Mouse (Mus musculus) stomach, embryonic 15.5 days (tissue): Measurements from ENCODE around the gene Gps2. TPM values are rescaled to one million over a fixed set of nuclear protein-coding genes. Genes with fewer than 3 reads are reported as not detected.
"Not testable (repeated sequence)": the region's sequence is repeated elsewhere in the genome, so short reads cannot be mapped to it uniquely, and the experiment has no call there.

Experiments used
- ATAC-seq: fragments of 200-750 bp; cut with Nextera tagmentation; 2 replicates; pipeline ENCODE4 v1.8.0; 2017; ENCODE audit warnings: low read depth, moderate number of reproducible peaks, moderate TSS enrichment; ENCODE audit not compliant: insufficient read depth, low FRiP score
- H3K27ac ChIP-seq: fragments of 300-500 bp; sonication (generic); 2 replicates; pipeline ENCODE4 v1.5.1; 2015; ENCODE audit warnings: mild to moderate bottlenecking, inconsistent platforms
- H3K27me3 ChIP-seq: fragments of 300-500 bp; sonication (generic); replicated peaks from 2 replicates; pipeline ENCODE4 v1.6.1; 2015; ENCODE audit warnings: inconsistent platforms
- H3K36me3 ChIP-seq: fragments of 300-500 bp; sonication (generic); 2 replicates; pipeline ENCODE4 v1.6.1; 2015; ENCODE audit warnings: inconsistent platforms
- H3K4me1 ChIP-seq: fragments of 300-500 bp; sonication (generic); 2 replicates; pipeline ENCODE4 v1.6.1; 2015; ENCODE audit warnings: inconsistent platforms
- H3K4me2 ChIP-seq: fragments of 300-500 bp; sonication (generic); 2 replicates; pipeline ENCODE4 v1.6.1; 2015; ENCODE audit warnings: mild to moderate bottlenecking, inconsistent platforms
- H3K4me3 ChIP-seq: fragments of 300-500 bp; sonication (generic); replicated peaks from 2 replicates; pipeline ENCODE4 v1.5.1; 2015; ENCODE audit warnings: inconsistent platforms
- H3K9ac ChIP-seq: fragments of 300-500 bp; sonication (generic); 2 replicates; pipeline ENCODE4 v1.6.1; 2015; ENCODE audit warnings: inconsistent platforms
- H3K9me3 ChIP-seq: fragments of 300-500 bp; sonication (generic); 2 replicates; pipeline ENCODE4 v1.6.1; 2016; ENCODE audit warnings: inconsistent platforms
- WGBS: fragments of 180-500 bp; shearing (Covaris S2); methylation state at CpG from one replicate; pipeline ENCODE4 v1.1.7; 2015; 5-methylcytosine and 5-hydroxymethylcytosine counted together
- polyA plus RNA-seq: library from polyadenylated mRNA; unstranded; fragments of >200 nt; fragmentation: Nextera tagmentation; extraction: Ambion mirVana; gene quantifications from 2 replicates; pipeline ENCODE4 v1.2.1, GENCODE M21; 2015

Gene Gps2
- polyA plus RNA-seq, 1 experiment from 2014 or later: 66.2 TPM

DNA sequence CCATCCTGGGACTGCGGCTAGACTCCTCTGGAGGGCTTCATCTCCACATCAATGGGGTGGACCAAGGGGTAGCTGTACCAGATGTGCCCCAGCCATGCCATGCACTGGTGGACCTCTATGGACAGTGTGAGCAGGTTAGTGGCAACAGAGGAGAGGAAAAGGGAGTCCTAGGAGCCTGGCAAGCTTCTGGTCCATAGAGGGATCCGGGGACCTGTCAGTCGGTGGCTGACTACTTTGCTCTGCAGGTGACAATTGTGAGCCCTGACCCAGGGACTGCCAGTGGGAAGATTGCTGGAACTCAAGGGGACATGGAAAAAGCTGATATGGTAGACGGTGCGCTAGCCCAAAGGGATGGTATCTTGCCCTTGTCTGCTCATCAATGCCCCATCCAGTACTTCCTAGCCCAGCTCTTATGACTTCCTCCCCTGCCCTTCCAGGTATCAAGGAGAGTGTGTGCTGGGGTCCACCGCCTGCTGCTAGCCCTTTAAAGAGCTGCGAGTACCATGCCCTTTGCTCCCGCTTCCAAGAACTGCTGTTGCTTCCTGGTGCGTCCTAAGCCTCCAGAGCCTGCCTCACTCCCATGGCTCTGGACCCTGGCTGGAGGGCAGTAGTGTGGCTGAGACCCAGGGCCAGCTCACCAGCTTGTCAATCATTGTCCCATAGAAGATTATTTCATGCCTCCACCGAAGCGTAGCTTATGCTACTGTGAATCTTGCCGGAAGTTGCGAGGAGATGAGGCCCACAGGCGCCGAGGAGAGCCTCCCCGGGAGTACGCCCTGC lies 2.7 kb upstream of the Gps2 start:
- no peak overlapping the region for H3K4me2 ChIP-seq
- no peak overlapping the region for H3K27ac ChIP-seq
- 91% methylated on average over 17 of the region's 17 CpGs for WGBS
- H3K9ac ChIP-seq: no peak overlapping the region
- H3K9me3 ChIP-seq: no peaks in the 10 kb centered on the region
- no peaks in the 10 kb centered on the region for H3K27me3 ChIP-seq
- no peak overlapping the region for H3K4me3 ChIP-seq
- ATAC-seq: no peak
- peaks cover 74% of the 10 kb centered on the region for H3K36me3 ChIP-seq
- H3K4me1 ChIP-seq: peaks cover 16% of the 10 kb centered on the region

DNA sequence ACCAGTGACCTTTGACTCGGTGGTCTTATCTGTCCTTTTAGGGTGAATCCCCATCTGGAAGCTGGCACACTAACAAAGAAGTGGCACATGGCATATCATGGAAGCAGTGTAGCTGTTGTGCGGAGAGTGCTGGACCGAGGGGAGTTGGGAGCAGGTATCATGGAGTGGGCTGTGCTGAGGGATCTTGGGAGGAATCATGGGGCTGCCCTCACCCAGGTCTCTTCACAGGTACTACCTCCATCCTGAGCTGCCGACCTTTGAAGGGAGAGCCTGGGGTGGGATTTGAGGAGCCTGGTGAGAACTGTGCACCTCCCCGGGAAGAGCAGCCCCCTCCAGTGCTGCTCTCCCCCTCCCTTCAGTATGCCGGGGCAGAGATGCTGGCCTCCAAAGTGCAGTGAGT lies 2.0 kb upstream of the Gps2 start:
- Histone ChIP-seq H3K9me3 (no peaks in the 10 kb centered on the region), H3K4me3 (no peak overlapping the region), H3K9ac (no peak overlapping the region), H3K36me3 (peaks cover 72% of the 10 kb centered on the region), H3K4me1 (peaks cover 20% of the 10 kb centered on the region), H3K4me2 (no peak overlapping the region), H3K27ac (no peak overlapping the region), H3K27me3 (no peaks in the 10 kb centered on the region)
- ATAC-seq: no peak
- 91% methylated on average over 6 of the region's 6 CpGs for WGBS

DNA sequence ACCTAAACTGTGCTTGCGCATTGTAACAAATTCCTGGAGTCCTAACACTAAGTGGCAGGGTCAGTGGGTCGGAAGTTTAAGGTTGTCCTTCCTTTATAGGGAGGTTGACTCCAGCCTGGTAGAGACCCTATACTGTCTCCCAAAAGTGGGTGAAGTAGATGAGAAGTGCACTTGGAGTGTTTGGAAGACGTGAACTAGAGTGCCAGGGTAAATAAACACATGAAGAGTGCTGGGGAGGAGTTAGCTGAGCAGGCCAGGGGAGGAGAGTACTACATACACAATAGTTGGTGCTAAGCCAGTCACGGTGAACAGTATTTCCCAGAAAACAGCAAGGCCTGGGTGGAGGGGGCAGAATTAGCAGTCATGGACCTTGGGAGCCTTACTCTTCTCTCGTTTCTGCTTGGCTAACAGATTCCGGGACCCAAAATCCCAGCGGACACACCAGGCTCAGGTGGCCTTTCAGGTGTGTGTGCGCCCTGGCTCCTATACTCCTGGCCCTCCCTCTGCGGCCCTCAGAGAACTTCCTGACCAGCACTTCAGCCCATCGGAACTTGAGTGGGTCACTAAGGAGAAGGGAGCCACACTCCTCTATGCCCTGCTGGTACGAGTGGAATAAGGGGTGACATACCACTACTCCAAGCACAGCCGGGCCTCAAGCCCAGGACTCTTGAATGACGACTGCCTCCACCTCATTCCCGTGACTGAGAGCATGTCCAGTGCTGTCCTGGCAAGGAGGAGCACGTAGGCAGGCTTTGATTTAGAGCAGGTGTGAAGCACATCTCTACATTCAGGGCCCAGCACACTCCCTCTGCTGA lies 765 bp upstream of the Gps2 start:
- H3K9ac ChIP-seq: no peak overlapping the region
- H3K27ac ChIP-seq: peak overlapping the region; percentile 16; the same call in 1 of the 2 replicates
- WGBS: 76% methylated on average over 15 of the region's 15 CpGs
- H3K27me3 ChIP-seq: no peaks in the 10 kb centered on the region
- peaks cover 20% of the 10 kb centered on the region for H3K4me1 ChIP-seq
- peak overlapping the region; percentile 69 for H3K4me3 ChIP-seq
- peaks cover 69% of the 10 kb centered on the region for H3K36me3 ChIP-seq
- H3K9me3 ChIP-seq: no peaks in the 10 kb centered on the region
- H3K4me2 ChIP-seq: peak overlapping the region; percentile 79
- no peak for ATAC-seq

DNA sequence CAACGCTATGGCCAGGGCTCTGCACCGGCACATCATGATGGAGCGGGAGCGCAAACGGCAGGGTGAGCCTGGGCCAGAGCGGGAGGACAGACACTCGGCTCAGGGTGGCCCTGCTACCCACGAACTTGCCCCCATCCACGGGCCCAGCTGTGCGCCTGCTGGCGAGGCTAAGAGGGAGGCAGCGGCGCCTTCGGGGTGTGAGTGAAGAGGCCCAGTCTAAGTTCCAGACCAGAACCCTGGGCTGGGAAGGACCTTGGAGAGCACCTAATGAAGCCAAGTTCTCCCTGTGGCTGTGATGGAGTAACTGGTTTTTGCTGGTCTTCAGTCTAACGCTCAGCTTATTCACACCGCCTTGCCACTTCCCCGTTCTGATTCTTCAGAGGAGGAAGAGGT lies 680 bp downstream of the Gps2 start:
- ATAC-seq: no peak; the same call in 1 of the 2 replicates
- Histone ChIP-seq H3K4me1 (peaks cover 26% of the 10 kb centered on the region), H3K36me3 (peaks cover 62% of the 10 kb centered on the region)

DNA sequence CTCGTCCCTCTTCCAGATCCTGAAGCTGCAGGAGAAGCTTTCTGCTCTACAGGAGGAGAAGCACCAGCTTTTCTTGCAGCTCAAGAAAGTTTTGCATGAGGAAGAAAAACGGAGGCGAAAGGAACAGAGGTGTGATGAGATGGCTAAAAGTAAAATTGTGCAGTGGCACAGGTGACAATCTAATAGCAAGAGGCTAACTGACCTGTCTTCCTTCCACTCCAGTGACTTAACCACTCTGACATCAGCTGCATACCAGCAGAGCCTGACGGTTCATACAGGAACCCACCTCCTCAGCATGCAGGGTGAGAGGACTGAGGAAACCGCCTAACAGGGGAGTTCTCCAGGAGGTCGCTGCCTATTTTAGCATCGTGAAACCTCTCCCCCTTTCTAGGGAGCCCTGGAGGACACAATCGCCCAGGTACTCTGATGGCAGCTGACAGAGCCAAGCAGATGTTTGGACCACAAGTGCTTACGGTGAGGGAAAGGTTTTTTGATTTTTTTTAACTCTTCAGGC lies 1.3 kb downstream of the Gps2 start:
- peaks cover 30% of the 10 kb centered on the region for H3K4me1 ChIP-seq
- WGBS: 31% methylated on average over 9 of the region's 9 CpGs

More for the DNA sequence above, 680 bp downstream of the Gps2 start:
- no peaks in the 10 kb centered on the region for H3K9me3 ChIP-seq
- H3K27me3 ChIP-seq: no peaks in the 10 kb centered on the region
- peak overlapping the region; percentile 79 for H3K4me2 ChIP-seq
- H3K9ac ChIP-seq: peak overlapping the region; percentile 82
- H3K4me3 ChIP-seq: peak overlapping the region; percentile 69
- 1% methylated on average over 17 of the region's 17 CpGs for WGBS
- H3K27ac ChIP-seq: peak overlapping the region; percentile 85

DNA sequence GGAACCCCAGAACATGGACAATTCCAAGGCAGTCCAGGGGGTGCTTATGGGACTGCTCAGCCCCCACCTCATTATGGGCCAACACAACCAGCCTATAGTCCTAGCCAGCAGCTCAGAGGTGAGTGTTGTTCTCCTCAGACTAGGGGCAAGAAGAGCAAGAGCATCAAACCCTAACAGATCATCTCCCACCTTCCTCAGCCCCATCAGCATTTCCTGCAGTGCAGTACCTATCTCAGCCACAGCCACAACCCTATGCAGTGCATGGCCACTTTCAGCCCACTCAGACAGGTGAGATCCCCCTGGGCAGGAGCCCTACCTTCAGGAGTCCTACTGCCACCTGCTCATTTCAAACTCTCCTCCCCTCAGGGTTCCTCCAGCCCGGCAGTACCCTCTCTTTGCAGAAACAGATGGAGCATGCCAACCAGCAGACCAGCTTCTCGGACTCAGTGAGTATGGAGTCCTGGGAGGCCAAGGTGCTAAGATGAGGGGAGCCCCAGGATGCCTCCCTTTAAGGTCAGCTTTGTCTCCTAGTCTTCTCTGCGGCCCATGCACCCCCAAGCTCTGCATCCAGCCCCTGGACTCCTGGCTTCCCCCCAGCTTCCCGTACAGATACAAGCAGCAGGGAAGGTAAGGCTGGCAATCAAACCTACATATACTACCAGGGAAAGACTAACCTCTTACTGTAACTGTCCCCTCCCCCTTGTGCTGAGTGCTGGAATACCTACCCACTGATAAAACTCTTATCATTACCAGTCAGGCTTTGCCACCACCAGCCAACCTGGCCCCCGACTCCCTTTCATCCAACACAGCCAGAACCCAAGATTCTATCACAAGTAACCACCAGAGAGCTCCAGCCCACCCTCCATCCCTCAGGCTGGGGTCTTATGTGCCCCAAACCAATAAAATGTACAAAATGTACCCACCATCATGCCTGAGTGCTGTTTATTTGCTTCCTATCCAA lies 2.3 kb downstream of the Gps2 start:
- Histone ChIP-seq H3K9ac (no peak overlapping the region), H3K27ac (no peak overlapping the region), H3K4me3 (0 out of 2 replicates have a peak overlapping the region, but pooled peaks have one; percentile 7), H3K27me3 (no peaks in the 10 kb centered on the region), H3K9me3 (no peaks in the 10 kb centered on the region), H3K36me3 (peaks cover 51% of the 10 kb centered on the region), H3K4me1 (peaks cover 30% of the 10 kb centered on the region), H3K4me2 (peak overlapping the region; percentile 79; the same call in 1 of the 2 replicates)
- 59% methylated on average over 5 of the region's 5 CpGs for WGBS
- ATAC-seq: peak; percentile 16; the same call in 1 of the 2 replicates

More for the DNA sequence above, 1.3 kb downstream of the Gps2 start:
- Histone ChIP-seq H3K4me3 (peak overlapping the region; percentile 69), H3K27me3 (no peaks in the 10 kb centered on the region), H3K9ac (peak overlapping the region; percentile 82; the same call in 1 of the 2 replicates), H3K4me2 (peak overlapping the region; percentile 79), H3K9me3 (no peaks in the 10 kb centered on the region), H3K36me3 (peaks cover 60% of the 10 kb centered on the region), H3K27ac (no peak overlapping the region)
- ATAC-seq: no peak

DNA sequence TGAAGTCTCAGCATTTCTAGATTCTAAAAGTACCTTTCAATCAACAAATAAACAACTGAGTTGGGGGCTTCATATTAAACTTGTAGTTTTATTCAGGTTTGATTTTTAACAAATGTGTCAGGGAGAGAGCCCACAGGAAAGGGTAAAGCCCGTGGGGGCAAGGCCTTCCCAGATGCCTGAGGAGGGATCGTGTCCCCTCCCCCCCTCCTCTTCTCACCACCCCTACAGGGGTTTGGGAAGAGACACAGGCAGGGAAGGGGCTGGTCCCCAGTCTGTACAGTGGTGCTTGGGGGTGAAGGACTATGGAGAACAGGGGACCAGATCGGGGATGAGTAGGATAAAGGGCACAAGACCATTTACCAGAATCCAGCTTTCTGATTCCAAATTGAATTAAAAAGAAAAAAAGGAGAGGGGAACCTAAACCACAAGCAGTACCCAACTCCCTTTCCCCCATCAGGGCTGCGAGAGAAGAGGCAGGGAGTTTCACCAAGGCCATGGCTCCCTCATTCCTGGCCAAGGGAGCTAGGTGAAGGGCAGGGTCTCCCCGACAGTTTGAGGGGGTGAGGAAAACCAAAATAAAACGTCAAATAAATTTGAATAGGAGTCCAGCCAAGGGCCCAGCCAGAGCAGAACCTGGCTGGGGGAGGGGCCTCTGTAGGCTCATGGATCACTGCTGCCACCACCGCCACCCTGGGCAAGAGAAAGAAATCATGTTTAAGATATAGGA lies 3.1 kb downstream of the Gps2 start:
- ATAC-seq, H3K9me3 ChIP-seq, H3K27ac ChIP-seq, H3K27me3 ChIP-seq, H3K4me3 ChIP-seq, H3K9ac ChIP-seq, H3K4me2 ChIP-seq: not testable (repeated sequence)
- peaks cover 30% of the 10 kb centered on the region for H3K4me1 ChIP-seq
- peaks cover 42% of the 10 kb centered on the region for H3K36me3 ChIP-seq
- 58% methylated on average over 7 of the region's 7 CpGs for WGBS

DNA sequence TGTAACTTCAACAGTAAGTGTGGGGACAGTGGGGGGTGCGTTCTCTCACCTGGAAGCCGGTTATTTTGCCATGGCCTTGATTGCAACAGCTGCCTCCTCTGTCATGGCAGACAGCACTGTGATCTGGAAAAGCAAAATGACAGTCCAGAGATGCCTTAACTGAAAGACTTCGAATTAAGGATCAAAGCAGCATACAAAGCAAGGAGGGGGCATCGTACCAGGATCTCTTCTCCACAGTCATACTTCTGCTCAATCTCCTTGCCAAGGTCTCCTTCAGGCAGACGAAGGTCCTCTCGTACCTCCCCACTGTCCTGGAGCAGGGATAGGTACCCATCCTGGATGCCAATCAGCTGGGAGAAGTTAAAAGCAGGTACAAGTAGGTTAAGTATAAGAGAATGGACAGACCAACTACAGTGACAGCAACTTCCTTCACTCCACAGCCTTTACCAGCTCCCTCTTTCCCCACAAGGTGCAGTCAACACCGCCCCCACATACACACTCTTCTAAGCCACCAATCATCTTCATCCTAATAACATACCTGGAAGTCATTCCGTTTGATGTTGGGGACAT lies 3.8 kb downstream of the Gps2 start:
- Histone ChIP-seq H3K27me3 (no peaks in the 10 kb centered on the region), H3K36me3 (peaks cover 36% of the 10 kb centered on the region), H3K4me3 (no peak overlapping the region), H3K27ac (no peak overlapping the region), H3K4me2 (no peak overlapping the region), H3K9me3 (no peaks in the 10 kb centered on the region), H3K4me1 (peaks cover 30% of the 10 kb centered on the region), H3K9ac (no peak overlapping the region)
- ATAC-seq: no peak
- WGBS: 80% methylated on average over 8 of the region's 8 CpGs

DNA sequence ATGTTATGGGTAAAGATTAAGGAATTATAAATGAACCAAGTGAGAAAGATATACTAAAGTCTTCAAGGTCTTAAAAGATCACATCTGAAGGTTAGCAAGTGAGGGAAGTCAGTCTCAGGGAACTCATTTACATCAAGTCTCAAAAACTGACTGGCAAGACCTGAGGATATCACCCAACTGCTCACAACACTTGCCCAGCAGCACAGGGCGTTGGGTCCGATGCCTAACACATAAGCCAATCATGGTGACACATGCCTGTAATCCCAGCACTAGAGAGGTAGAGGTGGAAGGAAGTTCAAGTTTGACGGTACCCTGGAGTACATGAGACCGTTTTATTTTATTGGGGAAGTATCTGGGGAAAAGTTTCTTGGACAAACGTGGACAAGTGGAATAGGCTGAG lies 4.4 kb downstream of the Gps2 start:
- peaks cover 32% of the 10 kb centered on the region for H3K4me1 ChIP-seq
- no peak overlapping the region for H3K4me2 ChIP-seq
- WGBS: 84% methylated on average over 5 of the region's 5 CpGs
- no peak overlapping the region for H3K27ac ChIP-seq
- peaks cover 32% of the 10 kb centered on the region for H3K36me3 ChIP-seq
- H3K27me3 ChIP-seq: no peaks in the 10 kb centered on the region
- H3K4me3 ChIP-seq: no peak overlapping the region
- H3K9me3 ChIP-seq: no peaks in the 10 kb centered on the region
- no peak overlapping the region for H3K9ac ChIP-seq
- no peak for ATAC-seq

DNA sequence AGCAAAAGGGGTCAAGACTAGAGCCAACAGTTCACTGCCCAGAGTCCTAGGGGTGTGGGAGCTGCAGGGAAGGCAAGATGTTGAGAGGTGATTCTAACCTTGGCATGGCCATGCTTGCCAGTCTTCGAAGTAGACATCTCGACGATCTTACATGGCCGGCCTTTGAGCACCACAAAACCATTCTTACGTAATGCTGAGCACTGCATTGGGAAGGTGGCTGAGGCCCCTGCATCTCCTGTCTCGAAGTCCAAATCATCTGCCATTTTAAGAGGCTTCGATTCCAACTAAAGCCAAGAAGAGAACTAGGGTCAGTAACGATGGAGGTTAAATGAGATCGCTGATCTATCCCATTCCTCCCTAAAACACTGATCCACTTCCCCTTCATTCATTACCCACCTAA lies 5.4 kb downstream of the Gps2 start:
- no peaks in the 10 kb centered on the region for H3K9me3 ChIP-seq
- H3K4me1 ChIP-seq: peaks cover 28% of the 10 kb centered on the region
- peak overlapping the region; percentile 91 for H3K4me3 ChIP-seq
- WGBS: 81% methylated on average over 9 of the region's 9 CpGs
- peak overlapping the region; percentile 97; the same call in 1 of the 2 replicates for H3K27ac ChIP-seq
- peak overlapping the region; percentile 85 for H3K4me2 ChIP-seq
- no peaks in the 10 kb centered on the region for H3K27me3 ChIP-seq
- no peak for ATAC-seq
- H3K9ac ChIP-seq: no peak overlapping the region
- peaks cover 32% of the 10 kb centered on the region for H3K36me3 ChIP-seq
